Mouse (Mus musculus) forebrain, embryonic 13.5 days (tissue): ENCODE results near the gene Tbc1d9. TPM values are rescaled to one million over a fixed set of nuclear protein-coding genes. Genes with fewer than 3 reads are reported as not detected.
"Not testable (repeated sequence)": the region's sequence is repeated elsewhere in the genome, so short reads cannot be mapped to it uniquely, and the experiment has no call there.

Experiments used
- ATAC-seq: fragments of 200-750 bp; cut with Nextera tagmentation; 2 replicates; pipeline ENCODE4 v1.8.0; 2017
- H3K27ac ChIP-seq: fragments of 300-500 bp; sonication (generic); 2 replicates; pipeline ENCODE4 v1.5.1; 2015; ENCODE audit warnings: inconsistent platforms, mild to moderate bottlenecking, moderate library complexity
- H3K27me3 ChIP-seq: fragments of 300-500 bp; sonication (generic); 2 replicates; pipeline ENCODE4 v1.6.1; 2015; ENCODE audit warnings: mild to moderate bottlenecking, inconsistent platforms
- H3K36me3 ChIP-seq: fragments of 300-500 bp; sonication (generic); 2 replicates; pipeline ENCODE4 v1.6.1; 2015; ENCODE audit warnings: mild to moderate bottlenecking, inconsistent platforms; ENCODE audit not compliant: poor library complexity, severe bottlenecking
- H3K4me1 ChIP-seq: fragments of 300-500 bp; sonication (generic); 2 replicates; pipeline ENCODE4 v1.6.1; 2015; ENCODE audit warnings: inconsistent platforms
- H3K4me2 ChIP-seq: fragments of 300-500 bp; sonication (generic); 2 replicates; pipeline ENCODE4 v1.6.1; 2015; ENCODE audit warnings: inconsistent platforms, mild to moderate bottlenecking, moderate library complexity
- H3K4me3 ChIP-seq: fragments of 300-500 bp; sonication (generic); 2 replicates; pipeline ENCODE4 v1.5.1; 2015; ENCODE audit warnings: mild to moderate bottlenecking, inconsistent platforms
- H3K9ac ChIP-seq: fragments of 300-500 bp; sonication (generic); 2 replicates; pipeline ENCODE4 v1.6.1; 2015; ENCODE audit warnings: mild to moderate bottlenecking, inconsistent platforms
- H3K9me3 ChIP-seq: fragments of 300-500 bp; sonication (generic); replicated peaks from 2 replicates; pipeline ENCODE4 v1.6.1; 2016; ENCODE audit warnings: inconsistent platforms
- WGBS: fragments of 180-500 bp; shearing (Covaris S2); methylation state at CpG from one replicate; pipeline ENCODE4 v1.1.7; 2015; 5-methylcytosine and 5-hydroxymethylcytosine counted together
- polyA plus RNA-seq: library from polyadenylated mRNA; unstranded; fragments of >200 nt; fragmentation: Nextera tagmentation; extraction: Ambion mirVana; gene quantifications from 2 replicates; pipeline ENCODE4 v1.2.1, GENCODE M21; 2015

Gene Tbc1d9
- polyA plus RNA-seq, 1 experiment from 2014 or later = 9.3 TPM

DNA sequence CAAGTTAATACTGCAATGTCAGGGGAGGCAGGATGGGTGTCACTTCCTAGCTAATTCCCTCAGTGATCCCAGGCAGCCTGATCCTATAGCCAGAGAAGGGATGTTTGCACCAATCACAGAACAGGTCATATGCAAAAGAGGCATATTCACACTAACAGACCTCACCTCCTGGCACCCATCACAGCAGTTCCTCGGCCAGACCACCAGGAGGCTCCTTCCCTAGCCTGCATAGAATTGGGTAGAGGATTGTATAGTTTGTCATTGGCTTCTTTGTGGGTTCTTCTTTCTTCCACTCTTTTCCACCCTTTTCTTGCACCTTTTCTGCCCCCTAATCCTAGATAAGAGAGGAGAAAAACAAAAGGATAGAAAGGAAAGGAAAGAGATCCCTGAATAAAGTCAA is 135.0 kb downstream of the Tbc1d9 start:
- Histone ChIP-seq H3K9ac (no peak overlapping the region), H3K27ac (no peak overlapping the region), H3K36me3 (no peaks in the 10 kb centered on the region), H3K9me3 (0 out of 2 replicates have a peak, but pooled peaks cover 4% of the 10 kb centered on the region), H3K27me3 (no peaks in the 10 kb centered on the region), H3K4me2 (no peak overlapping the region), H3K4me3 (no peak overlapping the region), H3K4me1 (no peaks in the 10 kb centered on the region)
- no peak for ATAC-seq
- WGBS = 46% methylated on average over 1 of the region's 1 CpGs

DNA sequence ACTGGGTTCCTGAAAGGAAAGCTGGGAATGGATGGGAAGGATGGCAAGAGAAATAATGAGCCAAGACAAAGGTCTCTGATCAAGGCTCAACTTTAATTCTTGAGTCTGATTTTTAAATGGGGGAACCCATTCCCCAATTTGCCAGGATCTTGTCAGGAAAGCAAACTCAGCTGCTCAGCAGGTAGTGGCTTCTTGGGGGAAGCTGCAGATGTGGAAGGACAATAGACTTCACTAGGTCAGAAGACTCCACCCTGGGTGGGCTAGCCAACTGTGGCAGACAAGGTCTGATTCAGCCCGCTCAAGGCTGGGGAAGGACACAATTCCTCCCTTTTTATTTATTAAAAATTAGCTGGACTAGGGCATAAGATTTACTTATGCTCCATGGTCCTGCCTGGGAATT is 139.8 kb downstream of the Tbc1d9 start:
- H3K27me3 ChIP-seq = no peaks in the 10 kb centered on the region
- 0 out of 2 replicates have a peak, but pooled peaks cover 3% of the 10 kb centered on the region for H3K9me3 ChIP-seq
- ATAC-seq = no peak
- no peak overlapping the region for H3K4me2 ChIP-seq
- H3K4me1 ChIP-seq = no peaks in the 10 kb centered on the region
- 79% methylated on average over 1 of the region's 1 CpGs for WGBS
- H3K27ac ChIP-seq = no peak overlapping the region
- H3K9ac ChIP-seq = no peak overlapping the region
- no peaks in the 10 kb centered on the region for H3K36me3 ChIP-seq
- H3K4me3 ChIP-seq = no peak overlapping the region

DNA sequence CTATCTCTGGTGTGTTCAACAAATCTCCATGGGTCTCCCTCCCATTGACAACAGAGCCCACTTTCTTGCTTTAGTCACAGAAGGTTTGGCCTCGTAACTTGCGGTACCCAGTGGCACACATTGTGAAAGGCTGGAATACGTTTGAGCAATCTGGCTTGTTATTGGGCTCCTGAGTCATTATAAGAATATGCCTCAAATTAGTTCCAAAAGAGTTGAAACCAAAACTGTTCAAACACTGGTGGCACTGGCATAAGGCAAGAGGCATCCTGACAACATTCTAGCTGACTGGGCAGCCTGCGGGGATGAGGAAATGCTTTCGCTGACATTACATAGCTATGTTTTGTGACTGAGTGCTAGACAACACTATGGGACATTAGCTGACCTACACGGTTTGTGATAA is 144.7 kb downstream of the Tbc1d9 start:
- H3K9ac ChIP-seq = no peak overlapping the region
- H3K4me3 ChIP-seq = no peak overlapping the region
- no peaks in the 10 kb centered on the region for H3K4me1 ChIP-seq
- ATAC-seq = no peak
- 92% methylated on average over 6 of the region's 6 CpGs for WGBS
- H3K9me3 ChIP-seq = no peaks in the 10 kb centered on the region
- no peaks in the 10 kb centered on the region for H3K27me3 ChIP-seq
- H3K27ac ChIP-seq = no peak overlapping the region
- H3K4me2 ChIP-seq = no peak overlapping the region
- H3K36me3 ChIP-seq = peaks cover 13% of the 10 kb centered on the region

GRCm38 (mm10) chr8:83315084-83315483 is 149.9 kb downstream of the Tbc1d9 start:
- H3K27me3 ChIP-seq, ATAC-seq, H3K4me1 ChIP-seq, H3K4me3 ChIP-seq, H3K9me3 ChIP-seq, H3K9ac ChIP-seq, H3K4me2 ChIP-seq, H3K27ac ChIP-seq: not testable (repeated sequence)
- 88% methylated on average over 4 of the region's 4 CpGs for WGBS
- H3K36me3 ChIP-seq = peaks cover 51% of the 10 kb centered on the region

GRCm38 (mm10) chr8:83315691-83316090 is 150.5 kb downstream of the Tbc1d9 start:
- ATAC-seq = no peak
- peaks cover 56% of the 10 kb centered on the region for H3K36me3 ChIP-seq
- WGBS = 81% methylated on average over 2 of the region's 2 CpGs
- no peak overlapping the region for H3K27ac ChIP-seq
- no peaks in the 10 kb centered on the region for H3K27me3 ChIP-seq
- no peak overlapping the region for H3K4me2 ChIP-seq
- H3K4me1 ChIP-seq = no peaks in the 10 kb centered on the region
- H3K9ac ChIP-seq = no peak overlapping the region
- H3K4me3 ChIP-seq = no peak overlapping the region
- H3K9me3 ChIP-seq = no peaks in the 10 kb centered on the region

DNA sequence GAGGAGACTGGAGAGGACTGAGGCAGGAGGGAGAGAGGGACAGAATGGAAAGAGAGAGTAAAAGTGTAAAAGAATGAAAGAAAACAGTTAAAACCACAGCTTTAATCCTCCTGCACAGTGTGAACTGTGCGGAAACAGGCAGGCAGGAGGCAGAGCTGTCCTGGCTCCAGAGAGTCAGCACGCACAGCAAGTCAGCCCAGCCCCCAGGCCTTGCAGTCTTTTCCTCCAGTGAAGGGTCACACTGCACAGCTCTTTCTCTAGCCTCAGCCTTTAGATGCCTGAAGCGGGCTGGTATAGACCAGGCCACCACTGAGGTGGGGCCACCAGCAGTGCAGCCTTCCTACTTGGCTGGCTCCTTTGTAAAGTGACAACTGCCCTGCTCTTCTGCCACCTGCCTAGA is 155.4 kb downstream of the Tbc1d9 start:
- H3K36me3 ChIP-seq = peaks cover 62% of the 10 kb centered on the region
- 39% methylated on average over 3 of the region's 3 CpGs for WGBS

GRCm38 (mm10) chr8:83322374-83322773 is 157.2 kb downstream of the Tbc1d9 start:
- WGBS = 96% methylated on average over 6 of the region's 6 CpGs
- Histone ChIP-seq H3K9ac (no peak overlapping the region), H3K4me2 (no peak overlapping the region), H3K4me1 (no peaks in the 10 kb centered on the region), H3K36me3 (peaks cover 56% of the 10 kb centered on the region), H3K4me3 (no peak overlapping the region), H3K27me3 (no peaks in the 10 kb centered on the region), H3K9me3 (no peaks in the 10 kb centered on the region), H3K27ac (no peak overlapping the region)
- no peak for ATAC-seq

More for the DNA sequence above, 155.4 kb downstream of the Tbc1d9 start:
- H3K27me3 ChIP-seq = no peaks in the 10 kb centered on the region
- no peak overlapping the region for H3K9ac ChIP-seq
- no peak overlapping the region for H3K4me2 ChIP-seq
- no peak overlapping the region for H3K4me3 ChIP-seq
- H3K4me1 ChIP-seq = no peaks in the 10 kb centered on the region
- H3K9me3 ChIP-seq = no peaks in the 10 kb centered on the region
- no peak for ATAC-seq
- H3K27ac ChIP-seq = no peak overlapping the region

Other genes starting within 250 kb of the Tbc1d9 start
- 5.1 and 5.2 TPM in 2 replicates for gene Gm10645, start 818 bp downstream of the Tbc1d9 start, polyA plus RNA-seq
- not detected in 2 replicates for gene Ucp1, start 125.0 kb downstream of the Tbc1d9 start, polyA plus RNA-seq
- gene Elmod2, start 167.1 kb downstream of the Tbc1d9 start, polyA plus RNA-seq = 27.9 and 28.3 TPM in 2 replicates
- not detected in 2 replicates for gene Mgat4d, start 183.1 kb downstream of the Tbc1d9 start, polyA plus RNA-seq
- gene Clgn, start 224.5 kb downstream of the Tbc1d9 start, polyA plus RNA-seq = 5.4 and 6.1 TPM in 2 replicates